Mouse (Mus musculus) stomach, embryonic 14.5 days (tissue): ENCODE measurements around the gene Krtdap. TPM values are rescaled to one million over a fixed set of nuclear protein-coding genes. Genes with fewer than 3 reads are reported as not detected.

Source experiments
- ATAC-seq: fragments of 200-750 bp; cut with Nextera tagmentation; 2 replicates; pipeline ENCODE4 v1.8.0; 2017; ENCODE audit warnings: low read depth, moderate TSS enrichment; ENCODE audit not compliant: insufficient number of reproducible peaks, insufficient read depth, low FRiP score
- H3K27ac ChIP-seq: fragments of 300-500 bp; sonication (generic); 2 replicates; pipeline ENCODE4 v1.5.1; 2014; ENCODE audit warnings: mild to moderate bottlenecking, low read length, moderate library complexity, mixed read lengths
- H3K27me3 ChIP-seq: fragments of 300-500 bp; sonication (generic); 2 replicates; pipeline ENCODE4 v1.6.1; 2014; ENCODE audit warnings: low read length, control low read depth, mixed read lengths; ENCODE audit not compliant: control insufficient read depth, insufficient read depth
- H3K36me3 ChIP-seq: fragments of 300-500 bp; sonication (generic); 2 replicates; pipeline ENCODE4 v1.6.1; 2014; ENCODE audit warnings: mild to moderate bottlenecking, control low read depth, low read length, moderate library complexity, mixed read lengths; ENCODE audit not compliant: control insufficient read depth, insufficient read depth
- H3K4me1 ChIP-seq: fragments of 300-500 bp; sonication (generic); 2 replicates; pipeline ENCODE4 v1.6.1; 2014; ENCODE audit warnings: low read length, control low read depth, mixed read lengths; ENCODE audit not compliant: control insufficient read depth, insufficient read depth
- H3K4me2 ChIP-seq: fragments of 300-500 bp; sonication (generic); replicated peaks from 2 replicates; pipeline ENCODE4 v1.6.1; 2014; ENCODE audit warnings: low read depth, low read length, control low read depth
- H3K4me3 ChIP-seq: fragments of 300-500 bp; sonication (generic); 2 replicates; pipeline ENCODE4 v1.5.1; 2014; ENCODE audit warnings: low read depth, low read length, control low read depth
- H3K9ac ChIP-seq: fragments of 300-500 bp; sonication (generic); replicated peaks from 2 replicates; pipeline ENCODE4 v1.6.1; 2014; ENCODE audit warnings: low read depth, mild to moderate bottlenecking, control low read depth, low read length, moderate library complexity, mixed read lengths
- H3K9me3 ChIP-seq: fragments of 300-500 bp; sonication (generic); 2 replicates; pipeline ENCODE4 v1.6.1; 2016; ENCODE audit warnings: low read depth, low read length, control low read depth; ENCODE audit not compliant: control insufficient read depth
- WGBS: fragments of 180-500 bp; shearing (Covaris S2); extraction: QIAGEN DNeasy Blood & Tissue Kit; methylation state at CpG from one replicate; pipeline ENCODE4 v1.1.7; 2014; 5-methylcytosine and 5-hydroxymethylcytosine counted together
- polyA plus RNA-seq: library from polyadenylated mRNA; unstranded; fragments of >200 nt; fragmentation: Nextera tagmentation; extraction: Ambion mirVana; gene quantifications from 2 replicates; pipeline ENCODE4 v1.2.1, GENCODE M21; 2014

The Krtdap gene
- polyA plus RNA-seq, 1 experiment from 2014 or later, result 9.2 TPM

GRCm38 (mm10) chr7:30837277-30837676, 49.6 kb downstream of the Krtdap start:
- Histone ChIP-seq H3K4me2 (no peak overlapping the region), H3K9ac (no peak overlapping the region), H3K36me3 (no peaks in the 10 kb centered on the region), H3K4me1 (no peaks in the 10 kb centered on the region), H3K27ac (no peak overlapping the region), H3K27me3 (no peaks in the 10 kb centered on the region), H3K9me3 (no peaks in the 10 kb centered on the region), H3K4me3 (no peak overlapping the region)
- ATAC-seq, result no peak

GRCm38 (mm10) chr7:30840306-30840705, 52.6 kb downstream of the Krtdap start:
- no peaks in the 10 kb centered on the region for H3K9me3 ChIP-seq
- 68% methylated on average over 3 of the region's 3 CpGs for WGBS
- H3K36me3 ChIP-seq, result no peaks in the 10 kb centered on the region
- no peak for ATAC-seq
- H3K27me3 ChIP-seq, result no peaks in the 10 kb centered on the region
- no peaks in the 10 kb centered on the region for H3K4me1 ChIP-seq
- H3K27ac ChIP-seq, result no peak overlapping the region
- no peak overlapping the region for H3K4me3 ChIP-seq
- H3K9ac ChIP-seq, result no peak overlapping the region
- no peak overlapping the region for H3K4me2 ChIP-seq

Other genes with a start within 250 kb of the Krtdap start
- gene Hspb6, start 235.7 kb upstream of the Krtdap start, polyA plus RNA-seq, result 47.3 and 49.0 TPM in 2 replicates
- gene Proser3, start 235.6 kb upstream of the Krtdap start, polyA plus RNA-seq, result 18.7 and 22.8 TPM in 2 replicates
- gene Lin37, start 228.1 kb upstream of the Krtdap start, polyA plus RNA-seq, result 40.8 and 43.7 TPM in 2 replicates
- 95.9 and 96.6 TPM in 2 replicates for gene U2af1l4, start 224.6 kb upstream of the Krtdap start, polyA plus RNA-seq
- 7.1 and 10.0 TPM in 2 replicates for gene Gm49396, start 224.6 kb upstream of the Krtdap start, polyA plus RNA-seq
- gene Psenen, start 224.3 kb upstream of the Krtdap start, polyA plus RNA-seq, result 113 and 117 TPM in 2 replicates
- 1.3 and 2.6 TPM in 2 replicates for gene Igflr1, start 222.5 kb upstream of the Krtdap start, polyA plus RNA-seq
- gene Kmt2b, start 199.2 kb upstream of the Krtdap start, polyA plus RNA-seq, result 13.2 and 14.2 TPM in 2 replicates
- 0.27 and 0.43 TPM in 2 replicates for gene Zbtb32, start 189.0 kb upstream of the Krtdap start, polyA plus RNA-seq
- 6.6 and 7.7 TPM in 2 replicates for gene Upk1a, start 175.0 kb upstream of the Krtdap start, polyA plus RNA-seq
- gene Cox6b1, start 161.7 kb upstream of the Krtdap start, polyA plus RNA-seq, result 976 and 1,066 TPM in 2 replicates
- not detected in 2 replicates for gene Etv2, start 152.0 kb upstream of the Krtdap start, polyA plus RNA-seq
- 85.7 and 96.8 TPM in 2 replicates for gene Rbm42, start 137.6 kb upstream of the Krtdap start, polyA plus RNA-seq
- 48.5 and 50.5 TPM in 2 replicates for gene Haus5, start 122.9 kb upstream of the Krtdap start, polyA plus RNA-seq
- gene Pmis2, start 116.3 kb upstream of the Krtdap start, polyA plus RNA-seq, result not detected in 2 replicates
- 0.91 and 2.0 TPM in 2 replicates for gene 2200002J24Rik, start 89.0 kb upstream of the Krtdap start, polyA plus RNA-seq
- 1.8 and 2.3 TPM in 2 replicates for gene Atp4a, start 75.7 kb upstream of the Krtdap start, polyA plus RNA-seq
- gene Tmem147, start 58.4 kb upstream of the Krtdap start, polyA plus RNA-seq, result 210 and 215 TPM in 2 replicates
- 0.29 and 0.74 TPM in 2 replicates for gene Gapdhs, start 44.2 kb upstream of the Krtdap start, polyA plus RNA-seq
- 0.91 and 1.1 TPM in 2 replicates for gene Sbsn, start 36.4 kb upstream of the Krtdap start, polyA plus RNA-seq
- 5.9 and 14.6 TPM in 2 replicates for gene Dmkn, start 24.1 kb upstream of the Krtdap start, polyA plus RNA-seq
- 0.55 and 3.4 TPM in 2 replicates for gene Ffar2, start 35.9 kb downstream of the Krtdap start, polyA plus RNA-seq
- gene Ffar3, start 68.3 kb downstream of the Krtdap start, polyA plus RNA-seq, result 0.41 TPM in 1 of 2 replicates, not detected in the other
- gene Ffar1, start 73.7 kb downstream of the Krtdap start, polyA plus RNA-seq, result not detected in 2 replicates
- gene Cd22, start 92.4 kb downstream of the Krtdap start, polyA plus RNA-seq, result 0.35 and 0.80 TPM in 2 replicates
- gene Mag, start 127.0 kb downstream of the Krtdap start, polyA plus RNA-seq, result 0.10 and 0.74 TPM in 2 replicates
- not detected in 2 replicates for gene Hamp2, start 136.8 kb downstream of the Krtdap start, polyA plus RNA-seq
- gene Hamp, start 156.1 kb downstream of the Krtdap start, polyA plus RNA-seq, result not detected in 2 replicates
- gene Usf2, start 168.9 kb downstream of the Krtdap start, polyA plus RNA-seq, result 21.4 and 29.1 TPM in 2 replicates
- gene Lsr, start 185.6 kb downstream of the Krtdap start, polyA plus RNA-seq, result 70.5 and 79.5 TPM in 2 replicates
- 6.4 and 7.1 TPM in 2 replicates for gene Fam187b, start 185.9 kb downstream of the Krtdap start, polyA plus RNA-seq